Mouse (Mus musculus) kidney, adult 8-10 months (tissue): ENCODE measurements around the gene Esp23.
"Not testable (repeated sequence)": the region's sequence is repeated elsewhere in the genome, so short reads cannot be mapped to it uniquely, and the experiment has no call there.

ENCODE experiments used
- DNase-seq, 2 experiments: peaks; one replicate each; pipeline ENCODE4 v3.0.0; 2022

The Esp23 gene

GRCm38 (mm10) chr17:39076937-39077336 lies at the start of gene Esp23:
TSS of gene Esp23 (minus strand) at chr17:39077037.
- no peak for DNase-seq

GRCm38 (mm10) chr17:39107126-39107525 lies 30.3 kb upstream of the Esp23 start:
- DNase-seq: not testable (repeated sequence)

- DNase-seq: no peak
These were observed 18.2 kb upstream of the Esp23 start, which contains the start of gene Esp22 for GRCm38 (mm10) chr17:39095034-39095433. TSS of gene Esp22 (plus strand) at chr17:39095334.

GRCm38 (mm10) chr17:39063641-39064040 lies 13.2 kb downstream of the Esp23 start:
- DNase-seq: no peak

GRCm38 (mm10) chr17:39043241-39043640 lies 33.6 kb downstream of the Esp23 start, which contains the start of gene Gm21903:
TSS of gene Gm21903 (minus strand) at chr17:39043341.
- DNase-seq: no peak

- not testable (repeated sequence) for DNase-seq
These were observed 40.4 kb downstream of the Esp23 start, which contains the start of gene Esp24 for GRCm38 (mm10) chr17:39036395-39036794. TSS of gene Esp24 (plus strand) at chr17:39036695.
